Mouse (Mus musculus) urinary bladder, adult 18-20 months (tissue): ENCODE data around the gene Zfp592.
"Not testable (repeated sequence)": the region's sequence is repeated elsewhere in the genome, so short reads cannot be mapped to it uniquely, and the experiment has no call there.

ENCODE experiments used
- DNase-seq, 2 experiments: peaks; one replicate each; pipeline ENCODE4 v3.0.0; 2022; ENCODE audit warnings: low spot score in 2 of 2, mixed read lengths in 2 of 2

The Zfp592 gene

DNA sequence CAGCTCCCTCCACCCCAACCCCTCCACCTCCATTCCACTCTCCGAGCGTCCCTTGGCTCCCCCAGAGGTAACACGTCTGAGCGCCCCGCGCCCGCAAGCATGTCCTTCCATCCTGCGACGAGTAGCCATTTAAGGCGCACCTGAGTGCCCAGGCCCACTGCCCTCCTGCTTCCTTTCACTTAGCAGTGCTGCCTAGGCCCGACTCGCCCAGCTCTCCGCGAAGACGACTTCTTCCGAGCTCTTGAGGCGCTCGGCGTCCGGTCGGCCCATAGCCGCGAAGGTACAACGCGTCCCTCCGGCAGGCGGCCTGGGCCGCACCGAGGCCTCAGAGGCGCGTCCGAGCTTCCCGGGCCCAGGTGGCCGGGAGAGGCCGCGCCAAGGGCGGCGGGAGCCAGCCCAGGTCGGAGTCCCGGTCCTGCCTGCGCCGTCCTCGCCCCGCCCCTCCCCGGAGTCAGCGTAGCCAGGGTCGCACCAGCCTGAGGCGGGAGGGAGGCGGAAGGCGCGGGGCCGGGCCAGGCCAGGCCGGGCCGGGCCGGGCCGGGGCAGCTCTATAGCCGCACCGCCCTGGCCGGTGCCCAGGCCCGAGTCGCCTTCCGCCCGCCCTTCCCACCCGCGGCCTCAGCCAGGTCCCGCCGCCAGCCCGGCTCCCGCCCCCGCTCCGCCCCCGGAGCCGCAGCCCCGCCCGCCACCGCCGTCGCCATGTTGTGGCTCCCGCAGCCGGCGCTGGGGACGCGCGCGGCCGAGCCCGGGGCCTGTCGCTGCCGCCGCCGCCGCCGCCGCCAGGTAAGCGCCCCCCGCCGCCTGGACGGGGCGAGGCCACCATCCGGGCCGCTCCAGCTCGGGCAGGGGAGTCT lies at the start of gene Zfp592:
TSS of gene Zfp592 (plus strand) at position 702 of the 854 bp plus-strand sequence.
- DNase-seq, result peak; percentile 74 to 78

DNA sequence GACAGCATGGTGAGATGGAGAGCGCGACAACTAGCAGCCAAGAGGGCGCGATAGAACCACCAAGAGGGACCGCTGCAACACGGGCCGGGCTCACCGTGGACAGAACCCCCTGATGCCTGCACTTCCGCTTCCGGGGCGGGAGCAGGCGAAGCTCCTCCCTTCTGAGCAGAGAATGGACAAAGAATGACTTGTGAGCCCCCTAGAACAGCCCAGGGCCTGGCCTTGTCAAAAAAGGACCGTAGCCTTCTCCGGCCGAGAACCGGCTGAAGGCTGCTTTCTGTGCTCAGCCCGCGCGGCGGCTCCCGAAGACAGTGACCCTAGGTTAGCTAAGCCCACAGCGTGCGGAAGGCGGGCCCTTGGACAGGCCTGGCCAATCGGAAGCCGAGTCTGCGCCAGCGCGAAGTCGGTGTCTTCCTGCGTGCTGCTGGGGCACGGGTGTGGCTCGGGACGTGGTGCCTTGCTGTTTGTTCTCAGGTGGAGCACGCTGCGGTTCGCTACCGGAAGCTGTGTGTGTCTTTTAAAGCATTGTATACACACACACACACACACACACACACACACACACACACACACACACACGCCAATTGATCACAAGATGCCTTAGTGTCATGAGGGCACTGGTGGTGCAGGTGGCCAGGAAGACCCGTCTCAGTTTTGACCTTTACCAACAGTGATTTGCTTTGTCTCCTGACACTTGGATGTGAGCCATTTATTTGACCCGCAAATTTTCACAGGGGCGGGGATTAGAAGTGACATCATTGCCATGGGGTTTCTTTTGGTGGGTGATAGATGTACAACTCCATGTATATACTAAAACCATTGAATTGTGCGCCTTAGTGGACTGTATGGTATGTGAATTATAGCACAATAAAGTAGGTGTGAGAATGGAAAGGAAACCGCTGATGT lies 45.8 kb upstream of the Zfp592 start, which contains the start of gene Sec11a:
TSS of gene Sec11a (minus strand) at position 336 of the 906 bp plus-strand sequence.
- peak; percentile 89 to 96 for DNase-seq

DNA sequence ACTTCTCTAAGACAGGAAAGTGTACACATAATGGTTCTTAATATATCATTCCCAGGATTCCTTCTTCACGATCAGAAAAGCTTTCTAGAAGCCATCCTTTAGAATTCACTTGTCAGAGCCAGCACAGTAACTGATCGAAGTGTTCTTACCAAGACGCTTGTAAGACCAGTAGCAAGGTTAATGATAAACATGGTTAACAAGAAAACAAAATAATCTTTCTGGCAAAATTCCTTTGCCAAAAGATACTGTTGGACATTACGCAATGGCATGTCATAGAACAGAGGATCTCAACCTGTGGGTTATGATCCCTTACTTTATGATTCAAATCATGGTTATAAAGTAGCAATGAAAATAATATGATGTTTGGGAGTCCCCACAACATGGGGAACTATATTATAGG lies 42.0 kb upstream of the Zfp592 start:
- DNase-seq, result no peak

DNA sequence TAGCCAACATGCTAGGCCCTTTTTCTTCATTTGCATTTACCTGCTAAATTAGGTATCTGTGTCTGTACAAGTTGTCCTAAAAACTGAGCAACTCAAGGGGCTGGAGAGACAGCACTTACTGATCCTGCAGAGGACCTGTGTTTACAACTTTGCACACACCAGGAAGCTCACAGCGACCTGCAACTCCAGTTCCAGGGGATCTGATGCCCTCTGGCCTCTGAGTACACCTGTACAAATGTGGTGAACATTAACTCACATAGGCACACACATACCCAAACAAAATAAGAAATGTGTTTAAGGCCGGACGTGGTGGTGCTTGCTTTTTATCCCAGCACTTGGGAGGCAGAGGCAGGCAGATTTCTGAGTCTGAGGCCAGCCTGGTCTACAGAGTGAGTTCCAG lies 41.3 kb upstream of the Zfp592 start:
- DNase-seq, result no peak

DNA sequence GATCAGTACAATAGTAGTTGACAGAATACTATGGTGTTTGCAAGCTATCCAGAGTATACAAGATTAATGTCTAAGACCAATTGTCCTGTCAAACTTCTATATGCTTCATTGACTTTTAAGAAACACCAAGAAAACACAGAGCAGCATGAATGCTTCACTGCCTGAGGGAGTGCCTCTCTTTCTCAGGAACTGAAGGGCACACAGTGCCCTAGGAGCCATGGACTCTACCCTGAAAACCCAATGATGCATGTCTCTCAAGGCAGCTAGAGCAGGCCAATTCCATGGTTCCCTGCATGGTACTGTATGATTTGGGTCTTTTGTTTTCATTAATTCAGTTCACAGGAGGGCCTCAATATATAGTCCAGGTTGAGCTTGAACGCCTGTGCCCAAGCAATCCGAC lies 39.2 kb upstream of the Zfp592 start:
- no peak for DNase-seq

DNA sequence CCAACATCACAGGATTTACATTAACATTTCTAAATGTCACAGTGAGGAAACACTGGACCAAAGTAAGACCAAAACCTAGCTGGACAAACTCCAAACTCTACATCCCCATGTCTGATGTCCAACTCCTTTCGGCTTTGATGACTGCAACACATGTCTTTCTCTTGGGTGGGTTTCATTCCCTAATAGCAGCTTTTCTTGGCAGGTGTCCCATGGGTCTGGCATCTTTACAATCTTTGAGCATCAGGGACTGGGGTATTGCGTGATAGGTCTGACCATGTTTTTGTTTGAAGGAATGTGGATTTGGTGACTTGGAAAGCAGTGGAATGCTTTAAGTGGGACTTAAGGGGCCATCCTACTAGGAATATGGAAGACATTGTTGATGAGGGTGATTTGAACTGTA lies 36.6 kb upstream of the Zfp592 start:
- no peak for DNase-seq

DNA sequence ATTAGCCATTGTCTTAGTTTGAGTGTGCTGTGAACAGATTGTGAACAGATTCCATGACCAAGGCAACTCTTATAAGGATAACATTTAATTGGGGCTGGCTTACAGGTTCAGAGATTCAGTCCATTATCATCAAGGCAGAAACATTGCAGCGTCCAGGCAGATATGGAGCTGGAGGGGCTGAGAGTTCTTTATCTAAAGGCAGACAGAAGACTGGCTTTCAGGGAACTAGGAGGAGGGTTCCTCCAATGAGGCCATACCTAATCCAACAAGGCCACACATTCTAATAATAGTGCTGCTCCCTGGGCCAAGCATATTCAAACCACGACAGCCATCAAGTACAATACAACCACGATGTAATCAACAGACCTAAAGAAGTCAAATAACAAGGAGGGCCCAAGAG lies 34.5 kb upstream of the Zfp592 start:
- no peak for DNase-seq

DNA sequence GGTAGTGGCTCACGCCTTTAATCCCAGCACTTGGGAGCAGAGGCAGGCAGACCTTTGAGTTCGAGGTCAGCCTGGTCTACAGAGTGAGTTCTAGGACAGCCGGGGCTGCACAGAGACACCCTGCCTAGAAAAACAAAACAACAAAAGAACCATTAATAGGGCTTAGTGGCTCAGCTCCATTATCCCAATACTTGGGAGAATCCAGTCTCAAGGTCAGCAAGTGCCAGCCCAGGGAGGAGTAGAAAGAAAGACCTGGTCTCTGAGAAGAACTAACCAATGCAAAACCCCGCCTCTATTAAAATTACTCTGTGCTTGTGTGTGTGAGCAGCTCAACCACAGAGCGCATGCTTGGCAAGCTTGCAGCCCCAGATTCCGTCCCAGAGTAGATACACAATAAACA lies 30.7 kb upstream of the Zfp592 start:
- DNase-seq, result no peak

DNA sequence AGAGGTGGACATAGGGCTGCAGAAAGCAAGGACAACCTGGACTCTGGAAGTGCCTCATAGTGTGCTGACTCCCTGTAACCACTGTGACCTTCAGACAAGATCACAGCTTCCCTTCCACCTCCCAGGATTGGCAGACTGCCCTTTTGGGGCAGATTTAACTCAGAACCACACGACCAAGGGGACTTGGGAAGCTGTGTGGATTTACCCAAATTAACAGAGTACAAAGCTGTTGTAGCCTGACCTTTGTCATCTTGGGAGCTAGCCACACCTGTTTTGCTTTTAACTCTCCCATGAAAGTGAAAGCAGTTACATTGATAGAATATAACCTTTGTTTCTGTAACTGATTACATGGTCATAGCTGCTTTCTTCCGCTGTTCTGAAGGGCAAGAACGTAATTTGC lies 22.6 kb upstream of the Zfp592 start:
- no peak for DNase-seq

DNA sequence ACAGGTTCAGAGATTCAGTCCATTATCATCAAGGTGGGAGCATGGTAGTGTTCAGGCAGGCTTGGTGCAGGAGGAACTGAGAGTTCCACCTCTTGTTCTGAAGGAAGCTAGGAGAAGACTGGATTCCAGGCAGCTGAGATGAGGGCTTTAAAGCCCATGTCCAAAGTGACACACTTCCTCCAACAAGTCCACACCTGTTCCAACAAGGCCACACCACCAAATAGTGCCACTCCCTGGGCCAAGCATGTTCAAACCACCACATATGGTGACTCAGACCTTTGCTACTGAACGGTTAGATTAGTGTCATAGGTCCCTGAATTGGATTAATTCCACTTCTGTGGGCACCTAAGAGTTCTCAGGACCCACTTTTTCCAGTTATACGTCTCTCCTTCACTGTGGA lies 22.1 kb upstream of the Zfp592 start:
- DNase-seq, result no peak

DNA sequence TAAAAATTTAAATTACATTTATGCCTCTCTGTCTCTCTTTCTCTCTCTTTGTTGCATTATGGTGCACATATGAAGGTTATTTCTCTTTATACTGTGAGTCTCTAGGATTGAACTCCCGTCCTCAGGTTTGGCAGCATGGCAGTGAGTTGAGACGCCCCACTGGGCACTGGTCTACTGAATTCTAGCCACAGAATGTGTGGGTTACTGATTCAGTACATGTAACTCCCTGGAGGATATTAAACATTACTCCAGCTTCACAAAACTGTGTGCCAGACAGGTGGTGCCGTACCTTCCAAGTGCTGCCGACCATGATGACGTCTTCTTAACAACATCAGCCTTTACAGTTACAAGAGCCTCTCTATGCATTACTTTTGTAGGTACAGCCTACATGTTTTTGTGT lies 21.4 kb upstream of the Zfp592 start:
- no peak for DNase-seq

DNA sequence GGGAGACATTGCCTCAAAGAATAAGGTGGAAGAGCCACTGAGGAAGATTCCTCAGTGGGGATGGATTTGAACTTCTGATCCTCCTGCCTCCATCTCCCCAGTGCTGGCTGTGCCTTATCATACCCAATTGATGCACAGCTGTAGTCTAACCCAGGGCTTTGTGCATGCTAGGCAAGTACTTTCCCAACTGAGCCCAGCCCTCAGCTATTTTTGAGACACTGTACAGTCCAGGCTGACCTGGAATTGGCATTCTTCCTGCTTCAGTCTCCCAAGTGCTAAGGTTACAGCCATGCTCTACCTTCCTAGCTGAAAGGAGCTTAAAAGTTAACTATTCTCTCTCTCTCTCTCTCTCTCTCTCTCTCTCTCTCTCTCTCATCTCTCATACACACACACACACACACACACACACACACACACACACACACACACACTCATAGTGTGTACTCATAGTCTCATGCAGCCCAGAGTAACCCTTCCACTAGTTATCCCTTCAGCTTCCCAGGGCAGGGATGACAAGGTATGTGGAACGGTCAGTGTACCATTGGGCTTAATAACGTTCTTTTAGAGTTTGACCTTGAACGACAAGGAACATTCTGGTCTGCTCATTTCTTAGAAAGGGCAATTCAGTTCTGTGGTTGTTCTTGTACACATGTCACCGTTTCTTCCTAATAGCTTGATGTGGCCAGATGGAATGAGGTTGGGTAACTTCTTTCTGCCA lies 20.4 kb upstream of the Zfp592 start:
- not testable (repeated sequence) for DNase-seq

DNA sequence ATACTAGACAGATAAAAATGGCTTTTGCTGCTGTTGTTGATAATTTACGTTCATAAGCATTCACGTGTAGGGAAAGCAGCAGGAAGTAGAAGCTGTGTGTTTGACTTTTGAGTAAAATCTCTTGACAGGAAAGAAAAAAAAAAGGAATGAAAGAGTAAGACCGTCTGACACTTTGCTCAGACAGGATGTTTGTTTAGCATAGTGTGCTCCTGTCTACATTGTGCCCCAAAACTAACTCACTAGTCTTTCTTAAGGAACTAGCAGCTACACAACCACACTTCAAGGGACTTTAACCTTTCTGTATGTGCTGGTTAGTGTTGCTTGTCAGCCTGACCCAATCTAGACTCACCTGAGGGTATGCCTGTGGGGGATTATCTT lies 19.9 kb upstream of the Zfp592 start:
- not testable (repeated sequence) for DNase-seq

DNA sequence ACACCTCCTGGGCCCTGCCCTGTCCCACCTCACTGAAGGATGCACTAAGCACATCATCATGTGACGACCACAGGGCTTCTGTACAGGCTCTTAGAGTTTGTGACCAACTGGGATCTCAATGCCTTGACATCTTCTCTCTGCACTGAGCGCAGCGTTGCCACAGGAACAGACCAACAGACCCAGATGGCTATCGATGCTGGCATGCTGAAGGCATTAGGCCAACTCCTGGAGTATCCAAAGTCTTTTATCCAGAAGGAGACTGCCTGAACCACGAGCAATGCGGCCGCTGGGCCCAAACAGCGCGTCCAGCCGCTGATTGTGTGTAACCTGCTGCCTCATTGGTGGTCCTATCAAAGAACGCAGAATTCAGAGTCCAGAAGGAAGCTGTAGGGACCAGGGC lies 12.9 kb upstream of the Zfp592 start:
- DNase-seq, result no peak

DNA sequence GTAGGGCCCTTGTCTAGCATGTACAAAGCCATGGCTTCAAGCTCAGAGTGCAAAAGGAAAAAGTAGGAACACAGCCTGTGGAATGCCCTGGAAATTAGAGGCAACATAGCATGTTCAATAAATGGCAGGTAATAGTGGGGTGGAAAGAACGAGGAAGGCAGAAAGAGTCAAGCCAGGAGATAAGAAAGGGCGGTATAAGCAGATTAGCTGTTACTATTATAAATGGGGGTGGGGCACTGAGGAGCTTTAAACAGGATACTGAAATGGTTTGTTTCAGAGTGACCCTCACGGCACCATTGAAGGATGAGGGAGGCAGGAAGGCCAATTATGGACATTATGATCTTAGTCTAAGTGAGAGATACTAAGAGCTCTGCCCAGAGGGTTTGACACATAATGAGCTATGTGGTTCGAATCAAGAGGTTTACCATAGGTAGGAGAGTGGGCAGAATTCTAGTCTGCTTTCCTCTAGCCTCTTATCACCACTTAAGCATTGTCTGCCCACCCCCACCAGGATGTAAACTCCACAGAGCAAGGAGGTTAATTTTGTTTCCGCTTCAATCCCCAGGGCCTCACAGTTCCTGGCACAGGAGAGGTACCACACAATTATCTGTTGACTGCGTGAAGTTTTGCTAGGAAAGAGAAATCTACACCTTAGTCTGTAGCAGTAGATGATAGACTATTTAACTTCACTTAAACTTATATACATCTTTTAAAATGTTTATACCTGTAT lies 6.9 kb upstream of the Zfp592 start:
- no peak for DNase-seq

DNA sequence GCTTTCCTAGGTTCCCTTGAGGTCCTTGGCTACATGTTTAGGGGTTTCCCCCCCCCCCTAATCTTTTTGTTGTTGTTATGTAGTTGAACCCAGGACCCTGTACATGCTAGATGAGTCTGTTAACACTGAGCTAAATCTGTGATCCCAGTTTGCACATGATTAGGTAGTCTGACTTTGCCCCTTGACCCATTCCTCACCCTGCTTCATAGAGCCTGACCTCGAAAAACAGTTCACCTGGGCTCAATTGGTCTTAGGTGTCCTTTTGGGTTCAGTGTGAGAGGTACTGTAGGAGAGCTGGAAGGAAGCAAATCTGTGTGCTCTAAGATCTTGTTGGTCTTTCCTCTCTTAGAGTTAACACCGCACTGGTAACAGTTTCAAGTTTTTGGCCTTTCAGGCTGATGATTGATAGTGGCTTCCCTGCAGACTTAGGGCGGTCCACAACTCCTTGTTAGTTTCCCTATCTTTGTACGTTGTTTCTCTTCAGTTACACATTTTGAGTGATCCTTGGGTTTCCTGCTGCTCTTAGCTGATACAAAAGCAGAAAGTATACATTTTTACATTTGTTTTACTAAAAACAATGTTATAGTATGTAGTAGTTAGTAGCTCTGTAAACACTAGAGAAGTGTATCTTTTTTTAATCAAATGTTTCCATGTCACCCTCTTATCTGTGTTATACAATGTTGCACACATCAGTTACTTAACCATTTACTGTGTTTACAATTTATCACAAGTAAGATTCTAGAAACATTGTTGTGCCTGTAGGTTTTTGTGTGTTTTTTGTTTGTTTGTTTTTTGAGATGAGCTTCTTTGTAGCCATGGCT lies 5.5 kb upstream of the Zfp592 start:
- DNase-seq, result no peak

DNA sequence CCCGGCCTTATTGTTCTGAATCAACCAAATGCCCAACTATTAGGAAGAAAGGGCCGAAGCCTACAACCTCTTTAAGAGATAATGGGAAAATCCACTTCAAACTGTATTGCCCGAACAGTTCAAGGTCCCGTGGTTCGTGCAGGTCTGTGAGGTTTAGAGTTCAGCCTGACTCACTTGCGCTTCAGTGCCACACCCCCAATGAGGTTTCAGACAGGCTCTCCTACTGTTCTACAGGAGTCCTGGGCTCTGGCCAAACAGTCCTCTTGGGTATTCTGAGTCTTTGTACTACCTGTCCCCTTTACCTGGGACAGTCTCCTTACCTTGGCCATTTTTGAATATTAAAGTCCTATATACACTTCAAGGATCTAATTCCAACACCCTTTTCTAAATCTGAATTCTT lies 3.2 kb upstream of the Zfp592 start:
- no peak for DNase-seq

DNA sequence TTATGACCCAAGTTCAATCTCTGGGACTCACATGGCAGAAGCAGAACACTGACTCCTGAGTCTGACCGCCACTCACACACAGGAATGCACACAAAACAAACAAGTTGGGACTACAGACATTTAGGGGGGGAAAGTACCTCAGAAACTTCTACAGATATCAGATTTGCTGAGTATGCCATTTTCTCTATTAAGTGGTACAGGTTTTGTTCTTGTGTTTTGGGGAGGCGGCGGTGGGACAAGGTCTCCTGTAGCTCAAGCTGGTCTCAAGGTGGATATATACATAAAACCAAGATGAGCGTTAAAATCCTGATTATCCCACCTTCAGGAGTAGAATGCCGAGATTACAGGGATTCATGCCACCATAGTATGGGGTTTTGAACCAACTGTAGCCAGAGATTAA lies 1.9 kb upstream of the Zfp592 start:
- DNase-seq, result no peak

DNA sequence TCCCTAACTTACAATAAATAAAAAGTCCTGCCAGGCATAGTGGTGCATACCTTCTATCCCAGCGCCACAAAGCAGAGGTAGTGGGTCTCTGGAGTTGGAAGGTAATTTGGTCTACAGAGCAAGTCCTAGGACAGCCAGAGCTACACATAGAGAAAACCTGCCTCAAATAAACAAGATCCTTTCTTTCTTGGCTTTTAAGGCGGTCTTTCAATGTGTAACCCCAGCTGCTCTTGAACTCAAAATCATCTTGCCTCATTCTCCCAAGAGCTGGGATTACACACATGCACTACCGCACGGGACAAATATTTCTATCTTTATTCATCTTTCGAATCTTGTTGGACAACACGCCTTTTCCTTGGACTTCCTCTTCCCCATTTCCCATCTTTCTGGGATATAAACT lies 1.4 kb upstream of the Zfp592 start:
- DNase-seq, result no peak

DNA sequence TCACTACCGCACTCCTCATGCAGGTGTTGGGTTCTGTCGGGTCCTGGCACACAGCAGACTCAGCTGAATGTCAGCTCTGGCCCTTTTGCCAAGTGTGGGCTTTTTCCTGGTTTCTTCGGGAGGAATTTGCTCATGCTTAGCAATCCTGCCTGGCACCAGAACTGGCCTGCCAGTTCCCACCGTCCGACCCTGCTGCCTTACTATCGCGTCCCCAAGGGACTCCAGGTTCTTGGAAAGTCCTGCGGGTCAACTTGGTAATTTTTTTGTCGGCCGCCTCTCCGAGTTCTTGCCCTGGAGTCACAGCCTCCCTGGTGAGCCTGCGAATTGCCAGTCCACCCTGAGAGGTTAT lies 876 bp upstream of the Zfp592 start:
- DNase-seq, result peak in 1 of 2 experiments; percentile 5
